Mouse (Mus musculus) adrenal gland, adult 10 weeks (tissue): ENCODE results near the gene Gm17416. TPM values are rescaled to one million over a fixed set of nuclear protein-coding genes. Genes with fewer than 3 reads are reported as not detected.

Experiments
- polyA plus RNA-seq: library from polyadenylated mRNA; stranded (reverse); fragments of 350-450 nt; fragmentation: Illumina TruSeq; extraction: RNeasy Lipid Tissue Mini Kit (QIAGEN cat#74804); gene quantifications from one replicate; pipeline ENCODE4 v1.2.3, GENCODE M21; 2014; ENCODE audit warnings: low read depth, low replicate concordance

Gene Gm17416
- polyA plus RNA-seq = not detected

GRCm38 (mm10) chr2:152569038-152569437, at the start of gene Gm17416:
Gm17416 (plus strand) TSS chr2:152569338.

GRCm38 (mm10) chr2:152539944-152540710, 29.0 kb upstream of the Gm17416 start, which contains the start of gene Defb29:
Defb29 (minus strand) TSS chr2:152540098.

DNA sequence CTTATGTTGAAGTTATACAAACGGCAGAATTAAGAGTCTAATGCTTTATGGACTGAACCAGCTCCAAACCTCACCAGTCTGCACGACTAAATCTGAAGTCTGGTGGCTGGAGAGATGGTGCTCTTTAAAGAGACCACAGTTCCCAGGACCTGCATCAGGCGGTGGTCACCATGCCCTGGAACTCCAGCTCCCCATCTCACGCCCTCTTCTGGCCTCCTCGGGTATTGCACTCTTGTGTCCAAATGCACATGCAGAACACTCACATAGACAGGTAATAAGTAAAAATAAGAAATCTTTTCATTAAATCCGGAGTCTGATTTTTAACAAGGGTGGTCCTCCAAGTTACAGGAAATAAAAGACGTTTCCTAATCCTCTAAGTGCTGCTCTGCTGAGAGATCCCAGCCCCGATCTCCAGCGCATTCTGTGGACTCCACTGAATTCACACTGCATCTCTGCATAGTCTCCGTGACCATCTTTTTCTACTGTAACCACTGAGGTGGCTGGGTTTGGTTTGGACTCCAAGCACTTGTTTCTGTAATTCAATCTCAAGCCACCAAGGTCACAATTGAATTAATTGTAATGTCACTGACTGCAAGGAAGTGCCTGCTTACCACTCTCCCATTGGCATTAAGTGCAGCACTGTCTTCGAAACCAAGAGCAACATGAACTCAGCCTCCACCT, 3.1 kb downstream of the Gm17416 start, which contains the start of gene Defb21:
Gene Defb21 (plus strand): TSS at position 631 of the 681 bp plus-strand sequence.

GRCm38 (mm10) chr2:152580107-152580506, 11.0 kb downstream of the Gm17416 start, which contains the start of gene Defb19:
Defb19 (minus strand) TSS chr2:152580312.

GRCm38 (mm10) chr2:152599299-152599698, 30.2 kb downstream of the Gm17416 start, which contains the start of gene Defb45:
Defb45 (minus strand) TSS chr2:152599399.

GRCm38 (mm10) chr2:152604057-152604456, 34.9 kb downstream of the Gm17416 start, which contains the start of gene Defb36:
Defb36 (plus strand) TSS chr2:152604327.

Other genes with a start within 250 kb of the Gm17416 start
- 1.0 TPM for gene Rbck1, start 236.7 kb upstream of the Gm17416 start, polyA plus RNA-seq
- gene Trib3, start 225.3 kb upstream of the Gm17416 start, polyA plus RNA-seq = 0.35 TPM
- gene Nrsn2, start 192.7 kb upstream of the Gm17416 start, polyA plus RNA-seq = 2.0 TPM
- gene Sox12, start 171.3 kb upstream of the Gm17416 start, polyA plus RNA-seq = 0.58 TPM
- gene Zcchc3, start 154.3 kb upstream of the Gm17416 start, polyA plus RNA-seq = 3.8 TPM
- not detected for gene 6820408C15Rik, start 153.8 kb upstream of the Gm17416 start, polyA plus RNA-seq
- gene Defb23, start 104.7 kb upstream of the Gm17416 start, polyA plus RNA-seq = not detected
- gene Defb20, start 92.3 kb upstream of the Gm17416 start, polyA plus RNA-seq = 1.7 TPM
- gene Defb22, start 79.2 kb upstream of the Gm17416 start, polyA plus RNA-seq = not detected
- not detected for gene Defb26, start 57.6 kb upstream of the Gm17416 start, polyA plus RNA-seq
- gene Defb28, start 51.1 kb upstream of the Gm17416 start, polyA plus RNA-seq = not detected
- not detected for gene Defb29, start 29.2 kb upstream of the Gm17416 start, polyA plus RNA-seq
- not detected for gene Defb21, start 3.4 kb downstream of the Gm17416 start, polyA plus RNA-seq
- not detected for gene Defb19, start 11.0 kb downstream of the Gm17416 start, polyA plus RNA-seq
- not detected for gene Defb45, start 30.1 kb downstream of the Gm17416 start, polyA plus RNA-seq
- not detected for gene Defb36, start 35.0 kb downstream of the Gm17416 start, polyA plus RNA-seq
- gene Defb25, start 53.7 kb downstream of the Gm17416 start, polyA plus RNA-seq = not detected
- 2.4 TPM for gene Rem1, start 57.6 kb downstream of the Gm17416 start, polyA plus RNA-seq
- 56.0 TPM for gene H13, start 100.1 kb downstream of the Gm17416 start, polyA plus RNA-seq
- gene Mcts2, start 117.7 kb downstream of the Gm17416 start, polyA plus RNA-seq = 38.9 TPM
- gene Id1, start 166.9 kb downstream of the Gm17416 start, polyA plus RNA-seq = 52.4 TPM
- not detected for gene Cox4i2, start 184.8 kb downstream of the Gm17416 start, polyA plus RNA-seq